Mouse (Mus musculus) forebrain, embryonic 14.5 days (tissue): ENCODE results near the gene Gm7271. TPM values are rescaled to one million over a fixed set of nuclear protein-coding genes. Genes with fewer than 3 reads are reported as not detected.
A peak's percentile ranks its signal among the peaks of the same experiment; 100 is the strongest.

ENCODE experiments used
- ATAC-seq: fragments of 200-750 bp; cut with Nextera tagmentation; 2 replicates; pipeline ENCODE4 v1.8.0; 2017; ENCODE audit warnings: mild to moderate bottlenecking, moderate library complexity
- DNase-seq: peaks from one replicate; pipeline ENCODE4 v3.0.0-alpha.2; 2015; ENCODE audit warnings: low spot score
- H3K27ac ChIP-seq: fragments of 300-500 bp; sonication (generic); 2 replicates; pipeline ENCODE4 v1.5.1; 2014; ENCODE audit warnings: low read depth, mild to moderate bottlenecking, control low read depth, low read length, moderate library complexity
- H3K27me3 ChIP-seq: fragments of 300-500 bp; sonication (generic); replicated peaks from 2 replicates; pipeline ENCODE4 v1.6.1; 2014; ENCODE audit warnings: low read length, control low read depth, mixed read lengths; ENCODE audit not compliant: control insufficient read depth, insufficient read depth
- H3K36me3 ChIP-seq: fragments of 300-500 bp; sonication (generic); 2 replicates; pipeline ENCODE4 v1.6.1; 2014; ENCODE audit warnings: low read length, control low read depth; ENCODE audit not compliant: control insufficient read depth, insufficient read depth
- H3K4me1 ChIP-seq: fragments of 300-500 bp; sonication (generic); 2 replicates; pipeline ENCODE4 v1.6.1; 2014; ENCODE audit warnings: antibody characterized with exemption, low read length, control low read depth; ENCODE audit not compliant: control insufficient read depth, insufficient read depth
- H3K4me2 ChIP-seq: fragments of 300-500 bp; sonication (generic); 2 replicates; pipeline ENCODE4 v1.6.1; 2014; ENCODE audit warnings: mild to moderate bottlenecking, control low read depth, low read length
- H3K4me3 ChIP-seq: fragments of 300-500 bp; sonication (generic); 2 replicates; pipeline ENCODE4 v1.5.1; 2014; ENCODE audit warnings: low read depth, low read length, control low read depth
- H3K9ac ChIP-seq: fragments of 300-500 bp; sonication (generic); 2 replicates; pipeline ENCODE4 v1.6.1; 2014; ENCODE audit warnings: mild to moderate bottlenecking, low read length, control low read depth, moderate library complexity
- H3K9me3 ChIP-seq: fragments of 300-500 bp; sonication (generic); replicated peaks from 2 replicates; pipeline ENCODE4 v1.6.1; 2016; ENCODE audit warnings: low read length, control low read depth, mixed read lengths; ENCODE audit not compliant: control insufficient read depth
- WGBS: fragments of 180-500 bp; shearing (Covaris S2); extraction: QIAGEN DNeasy Blood & Tissue Kit; methylation state at CpG from one replicate; pipeline ENCODE4 v1.1.7; 2014; 5-methylcytosine and 5-hydroxymethylcytosine counted together
- polyA plus RNA-seq: library from polyadenylated mRNA; unstranded; fragments of >200 nt; fragmentation: Nextera tagmentation; extraction: Ambion mirVana; gene quantifications from 2 replicates; pipeline ENCODE4 v1.2.1, GENCODE M21; 2014

Gene Gm7271
- polyA plus RNA-seq, 1 experiment from 2014 or later, result not detected

- H3K4me1 ChIP-seq, result no peaks in the 10 kb centered on the region
- H3K27me3 ChIP-seq, result no peaks in the 10 kb centered on the region
- no peak overlapping the region for H3K4me3 ChIP-seq
- no peak overlapping the region for H3K9ac ChIP-seq
- no peaks in the 10 kb centered on the region for H3K36me3 ChIP-seq
- no peak overlapping the region for H3K27ac ChIP-seq
- WGBS, result 82% methylated on average over 5 of the region's 5 CpGs
- H3K9me3 ChIP-seq, result no peaks in the 10 kb centered on the region
- ATAC-seq (no peak), DNase-seq (no peak)
- H3K4me2 ChIP-seq, result no peak overlapping the region
Observed at GRCm38 (mm10) chr5:76524623-76525022, 40.8 kb downstream of the Gm7271 start.

- Histone ChIP-seq H3K27ac (no peak overlapping the region), H3K4me3 (no peak overlapping the region), H3K36me3 (no peaks in the 10 kb centered on the region), H3K9me3 (no peaks in the 10 kb centered on the region), H3K4me2 (no peak overlapping the region), H3K27me3 (no peaks in the 10 kb centered on the region), H3K9ac (no peak overlapping the region), H3K4me1 (peaks cover 3% of the 10 kb centered on the region)
- no peak for ATAC-seq
- DNase-seq, result peak; percentile 8
- 39% methylated on average over 4 of the region's 4 CpGs for WGBS
Observed at GRCm38 (mm10) chr5:76525066-76525465, 41.2 kb downstream of the Gm7271 start.

- Histone ChIP-seq H3K27me3 (no peaks in the 10 kb centered on the region), H3K36me3 (no peaks in the 10 kb centered on the region), H3K9me3 (no peaks in the 10 kb centered on the region), H3K4me2 (no peak overlapping the region), H3K4me1 (peaks cover 9% of the 10 kb centered on the region), H3K4me3 (no peak overlapping the region), H3K27ac (no peak overlapping the region), H3K9ac (no peak overlapping the region)
- 47% methylated on average over 2 of the region's 2 CpGs for WGBS
- DNase-seq (no peak), ATAC-seq (no peak)
Observed at GRCm38 (mm10) chr5:76525829-76526228, 42.0 kb downstream of the Gm7271 start.

- Histone ChIP-seq H3K27me3 (no peaks in the 10 kb centered on the region), H3K9me3 (no peaks in the 10 kb centered on the region), H3K27ac (peak within 1 kb of the TSS; percentile 55), H3K4me2 (peak within 1 kb of the TSS; percentile 95), H3K4me3 (peak within 1 kb of the TSS; percentile 88), H3K36me3 (peaks cover 12% of the 10 kb centered on the region), H3K9ac (peak within 1 kb of the TSS; percentile 78), H3K4me1 (peaks cover 9% of the 10 kb centered on the region)
- ATAC-seq (peak; percentile 100), DNase-seq (peak; percentile 98)
- WGBS, result under 1% methylated on average over 39 of the region's 39 CpGs
Observed at GRCm38 (mm10) chr5:76529040-76529703, 45.3 kb downstream of the Gm7271 start, which contains the start of gene Exoc1. TSS of gene Exoc1 (plus strand) at chr5:76529311.

- H3K4me2 ChIP-seq, result peak overlapping the region; percentile 95
- H3K27me3 ChIP-seq, result no peaks in the 10 kb centered on the region
- H3K9ac ChIP-seq, result peak overlapping the region; percentile 78
- peak overlapping the region; percentile 55; the same call in 1 of the 2 replicates for H3K27ac ChIP-seq
- 9% methylated on average over 9 of the region's 9 CpGs for WGBS
- DNase-seq, result no peak
- peaks cover 13% of the 10 kb centered on the region for H3K36me3 ChIP-seq
- no peaks in the 10 kb centered on the region for H3K9me3 ChIP-seq
- H3K4me3 ChIP-seq, result peak overlapping the region; percentile 88
- ATAC-seq, result peak; percentile 11; the same call in 1 of the 2 replicates
- H3K4me1 ChIP-seq, result peaks cover 9% of the 10 kb centered on the region
Observed at GRCm38 (mm10) chr5:76529704-76530066, 45.8 kb downstream of the Gm7271 start.

- Histone ChIP-seq H3K4me2 (no peak overlapping the region), H3K27me3 (no peaks in the 10 kb centered on the region), H3K9ac (no peak overlapping the region), H3K36me3 (peaks cover 45% of the 10 kb centered on the region), H3K4me3 (no peak overlapping the region), H3K27ac (no peak overlapping the region), H3K9me3 (no peaks in the 10 kb centered on the region), H3K4me1 (peaks cover 9% of the 10 kb centered on the region)
- no peak for DNase-seq
- ATAC-seq, result no peak
- 86% methylated on average over 6 of the region's 6 CpGs for WGBS
Observed at GRCm38 (mm10) chr5:76533186-76533585, 49.3 kb downstream of the Gm7271 start.

GRCm38 (mm10) chr5:76536231-76536630 is 52.4 kb downstream of the Gm7271 start:
- H3K36me3 ChIP-seq, result peaks cover 59% of the 10 kb centered on the region
- ATAC-seq, result no peak

GRCm38 (mm10) chr5:76537578-76537977 is 53.7 kb downstream of the Gm7271 start:
- H3K9me3 ChIP-seq, result no peaks in the 10 kb centered on the region
- H3K27ac ChIP-seq, result no peak overlapping the region
- peaks cover 64% of the 10 kb centered on the region for H3K36me3 ChIP-seq
- no peak for DNase-seq
- H3K4me3 ChIP-seq, result no peak overlapping the region
- H3K4me1 ChIP-seq, result peaks cover 3% of the 10 kb centered on the region; the same call in 1 of the 2 replicates
- ATAC-seq, result no peak
- 95% methylated on average over 10 of the region's 10 CpGs for WGBS
- no peak overlapping the region for H3K9ac ChIP-seq
- no peak overlapping the region for H3K4me2 ChIP-seq
- no peaks in the 10 kb centered on the region for H3K27me3 ChIP-seq

More at GRCm38 (mm10) chr5:76536231-76536630, 52.4 kb downstream of the Gm7271 start:
- Histone ChIP-seq H3K27me3 (no peaks in the 10 kb centered on the region), H3K9me3 (no peaks in the 10 kb centered on the region), H3K4me2 (no peak overlapping the region), H3K27ac (no peak overlapping the region), H3K9ac (no peak overlapping the region), H3K4me1 (peaks cover 3% of the 10 kb centered on the region; the same call in 1 of the 2 replicates), H3K4me3 (no peak overlapping the region)
- 70% methylated on average over 1 of the region's 1 CpGs for WGBS
- no peak for DNase-seq

GRCm38 (mm10) chr5:76540181-76540580 is 56.3 kb downstream of the Gm7271 start:
- DNase-seq, result peak; percentile 51

More at GRCm38 (mm10) chr5:76540181-76540580, 56.3 kb downstream of the Gm7271 start:
- H3K9me3 ChIP-seq, result no peaks in the 10 kb centered on the region
- no peak overlapping the region for H3K4me2 ChIP-seq
- no peak for ATAC-seq
- peaks cover 3% of the 10 kb centered on the region; the same call in 1 of the 2 replicates for H3K4me1 ChIP-seq
- H3K4me3 ChIP-seq, result no peak overlapping the region
- 48% methylated on average over 8 of the region's 8 CpGs for WGBS
- H3K27ac ChIP-seq, result no peak overlapping the region
- H3K9ac ChIP-seq, result no peak overlapping the region
- peaks cover 75% of the 10 kb centered on the region for H3K36me3 ChIP-seq
- H3K27me3 ChIP-seq, result no peaks in the 10 kb centered on the region
